Mouse (Mus musculus) heart, postnatal 14 days (tissue): ENCODE measurements at regions not wholly inside any gene's neighbourhood (a gene's known extent, or its start where the extent isn't known, plus 50 kb on each side); places are given as distances from the start of the nearest gene placed in this dataset.

Experiments used
- DNase-seq, 2 experiments: peaks; one replicate each; pipeline ENCODE4 v3.0.0; 2021 to 2022
- intact Hi-C: fragments of 180-260 bp; cut with DNase I; formaldehyde crosslinking; loops from one replicate; pipeline ENCODE4 v1.15.1; 2025

DNA sequence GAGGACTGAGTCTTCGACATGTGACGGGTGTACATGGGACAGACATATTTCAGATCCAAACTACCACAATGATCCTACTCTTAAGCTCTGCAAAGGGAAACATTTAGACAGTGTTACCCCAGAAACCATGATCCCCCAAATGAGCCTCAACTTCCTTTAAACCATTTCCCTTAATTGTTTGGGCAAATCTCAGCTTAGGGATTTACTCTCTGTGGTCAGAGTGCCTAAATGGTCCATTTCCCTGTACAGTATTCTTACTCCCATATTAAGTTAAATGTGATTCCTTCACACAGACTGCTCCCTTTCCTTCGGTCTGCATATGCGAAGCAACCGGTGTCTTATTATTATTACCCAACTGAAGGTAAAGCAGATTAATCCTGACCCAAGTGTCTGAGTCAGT lies 128.4 kb upstream of the Jun start:
- DNase-seq, result no peak
- intact Hi-C loops, result no loop called here

DNA sequence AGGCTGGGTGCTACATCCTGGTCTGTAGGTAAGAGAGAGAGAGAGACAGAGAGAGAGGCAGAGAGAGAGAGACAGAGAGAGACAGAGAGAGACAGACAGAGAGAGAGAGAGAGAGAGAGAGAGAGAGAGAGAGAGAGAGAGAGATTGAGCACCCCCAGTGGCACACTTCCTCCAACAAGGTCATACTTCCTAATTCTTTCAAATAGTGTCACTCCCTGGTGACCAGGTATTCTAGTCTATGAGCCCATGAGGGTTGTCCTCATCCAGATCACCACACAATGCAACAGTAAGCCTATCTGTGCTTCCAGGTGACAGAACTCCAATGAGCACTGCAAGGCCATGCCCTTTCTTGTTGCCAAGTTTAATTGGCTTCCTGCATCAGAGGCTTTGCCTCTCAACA lies 129.0 kb upstream of the Jun start:
- intact Hi-C loops, result no loop called here
- no peak for DNase-seq

DNA sequence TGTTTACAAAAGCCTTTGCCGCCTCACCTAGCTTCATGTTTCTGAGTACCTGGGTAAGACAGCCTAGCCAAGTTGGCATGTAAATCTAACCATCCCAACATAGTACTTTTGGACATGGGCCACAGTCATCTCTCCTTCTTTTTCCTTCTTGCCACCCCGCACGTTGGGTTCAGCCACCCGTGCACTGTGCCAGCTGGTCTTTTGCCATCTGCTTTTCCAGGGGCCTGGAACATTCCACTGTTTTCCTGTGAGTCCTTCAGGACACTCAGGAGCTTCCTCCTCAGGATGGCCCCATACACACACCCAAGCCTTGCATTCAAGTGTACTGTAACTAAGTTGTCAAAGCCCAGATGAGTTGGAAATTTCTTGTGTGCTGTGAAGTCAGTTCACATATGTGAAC lies 132.2 kb upstream of the Jun start:
- intact Hi-C loops, result no loop called here
- no peak for DNase-seq

DNA sequence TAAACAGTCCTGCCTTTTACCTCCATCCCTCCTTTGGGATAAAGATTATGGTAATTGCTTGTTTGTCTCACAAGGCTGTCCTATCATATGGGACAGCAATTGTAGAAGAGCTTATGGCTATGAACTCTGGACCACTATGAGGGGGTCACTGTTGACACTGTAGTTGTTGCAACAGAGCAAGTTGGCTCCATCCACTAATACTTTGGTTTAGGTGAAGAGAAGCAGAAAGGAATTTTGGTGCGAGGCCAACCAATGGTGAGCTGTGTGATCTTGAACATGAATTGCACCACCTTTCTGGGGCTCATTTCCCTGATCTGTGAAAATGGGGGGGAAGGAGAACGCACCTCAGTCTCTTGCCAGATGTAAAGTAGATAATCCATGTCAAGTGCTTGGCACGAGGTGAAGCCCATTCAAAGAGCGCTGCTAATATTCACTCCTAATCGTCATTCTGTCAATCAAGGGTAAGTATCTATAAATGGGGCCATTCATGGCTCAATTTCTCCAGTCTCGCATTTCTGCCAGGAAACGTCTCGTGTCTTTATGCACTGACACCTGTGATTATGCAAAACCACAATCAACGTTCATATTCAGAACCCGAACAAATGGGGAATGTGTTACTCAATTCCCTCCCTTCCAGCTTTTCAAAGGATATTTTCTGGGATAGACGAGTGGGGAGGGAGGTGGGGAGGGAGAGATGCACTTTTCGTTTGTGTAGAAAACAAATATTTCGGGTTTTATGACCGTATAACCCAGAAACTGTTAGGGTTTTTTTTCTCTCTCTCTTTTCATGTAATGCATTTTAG lies 133.3 kb upstream of the Jun start:
- DNase-seq, result no peak
- intact Hi-C loops, result no loop called here

DNA sequence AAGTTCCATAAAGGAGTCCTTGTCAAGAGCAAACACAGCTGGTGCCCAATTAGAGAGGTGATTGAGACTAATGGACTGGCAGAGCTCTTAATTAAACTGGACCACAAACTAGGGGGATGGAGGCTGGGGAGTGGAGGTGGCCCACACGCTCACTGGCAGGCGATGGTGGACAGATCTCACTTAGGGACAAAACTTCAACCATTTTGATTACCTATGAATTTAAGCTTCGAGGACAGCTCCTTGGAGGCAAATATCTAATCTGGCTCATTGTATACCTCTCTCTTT lies 133.8 kb upstream of the Jun start:
- intact Hi-C loops, result no loop called here
- no peak for DNase-seq

DNA sequence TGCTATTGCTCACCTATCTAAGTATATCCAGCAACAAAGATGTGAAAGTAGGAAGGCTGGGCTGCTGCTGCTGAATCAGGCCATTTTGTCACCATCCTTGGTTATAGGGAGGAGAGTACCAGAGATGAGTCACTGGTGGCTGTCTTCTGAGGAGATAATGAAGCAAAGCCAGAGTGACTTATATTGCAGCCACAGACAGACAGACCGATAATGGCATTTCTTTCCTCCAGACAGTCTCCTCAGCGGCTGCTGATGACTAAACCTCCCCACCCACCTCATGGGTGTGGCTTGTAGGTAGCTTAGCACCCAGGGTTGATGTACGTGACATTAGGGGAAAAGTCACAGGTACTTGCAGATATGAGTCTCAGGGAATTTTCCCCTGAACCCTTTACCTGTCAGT lies 136.1 kb upstream of the Jun start:
- intact Hi-C loops, result no loop called here
- DNase-seq, result no peak

DNA sequence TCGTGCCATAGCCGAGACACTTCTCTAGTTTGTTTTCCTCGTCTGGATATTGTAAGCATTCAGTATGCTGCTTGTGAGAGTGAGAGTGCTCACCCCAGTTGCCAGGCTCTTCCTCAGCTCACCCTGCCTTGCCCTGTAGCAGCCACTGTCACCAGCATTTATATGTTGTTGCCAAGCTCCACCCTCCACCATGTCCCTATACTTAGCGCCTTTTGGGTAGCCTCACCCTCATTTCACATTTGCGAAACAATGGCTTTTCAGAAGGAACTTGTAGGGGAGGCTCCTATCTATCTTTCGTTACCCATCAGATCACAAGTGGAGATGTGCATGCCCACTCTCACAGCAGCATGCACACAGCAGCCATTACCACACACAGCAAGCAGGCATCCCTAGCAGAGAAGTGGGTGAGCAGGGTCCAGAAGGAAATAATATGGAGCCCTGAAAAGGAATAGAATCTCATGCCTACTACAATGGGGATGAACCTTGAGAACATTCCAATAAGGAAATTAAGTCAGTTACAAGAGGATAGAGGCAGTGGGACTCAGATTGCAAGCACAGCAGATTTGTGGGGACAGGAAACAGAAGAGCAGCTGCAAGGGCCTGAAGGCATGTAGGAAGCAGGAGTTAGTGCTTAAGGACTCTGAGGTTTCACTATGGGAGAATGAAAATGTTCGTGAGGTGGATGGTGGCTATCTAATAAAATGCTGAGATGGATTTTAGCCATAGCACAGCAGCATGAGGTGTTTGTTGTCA lies 139.8 kb upstream of the Jun start:
- intact Hi-C loops, result no loop called here
- no peak for DNase-seq

DNA sequence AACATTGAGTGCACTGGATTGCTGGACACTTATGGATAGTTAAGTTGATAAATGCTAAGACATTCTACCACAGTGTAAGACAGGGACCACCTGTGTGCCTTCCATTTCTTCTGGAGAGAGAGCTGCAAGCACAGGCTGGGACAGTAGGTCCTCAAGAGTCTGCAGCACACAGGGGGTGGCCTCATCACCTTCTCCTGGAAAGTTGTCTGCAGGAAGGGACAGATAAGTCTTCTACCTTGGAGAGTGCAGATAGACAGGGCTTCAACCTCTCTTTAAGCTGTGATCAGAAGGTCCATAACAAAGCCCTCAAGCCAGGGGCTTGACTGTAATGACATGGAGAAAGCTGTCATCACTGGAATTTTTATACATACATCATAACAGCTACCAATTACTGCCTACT lies 140.5 kb upstream of the Jun start:
- intact Hi-C loops, result no loop called here
- DNase-seq, result no peak

DNA sequence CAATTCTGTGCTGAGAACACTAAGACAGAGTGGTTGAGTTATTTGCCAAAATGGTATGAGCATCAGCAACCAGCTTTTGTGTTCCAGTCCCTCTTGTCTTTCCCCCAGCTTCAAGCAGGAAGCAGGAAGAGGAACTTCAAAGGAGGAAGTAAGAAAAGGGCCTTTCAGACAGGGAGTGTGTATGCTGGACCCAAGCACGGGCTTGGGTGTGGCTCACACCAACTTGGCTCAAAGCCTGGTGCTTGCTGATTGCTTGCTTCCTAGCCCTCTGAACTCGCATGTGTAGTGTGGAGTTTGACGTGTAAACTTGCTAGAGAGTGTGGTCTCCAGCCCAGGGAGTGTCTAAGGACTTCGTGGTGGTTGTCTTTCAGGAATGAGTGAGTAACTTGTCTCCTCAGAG lies 141.0 kb upstream of the Jun start:
- intact Hi-C loops, result no loop called here
- peak; percentile 61 to 73 for DNase-seq

DNA sequence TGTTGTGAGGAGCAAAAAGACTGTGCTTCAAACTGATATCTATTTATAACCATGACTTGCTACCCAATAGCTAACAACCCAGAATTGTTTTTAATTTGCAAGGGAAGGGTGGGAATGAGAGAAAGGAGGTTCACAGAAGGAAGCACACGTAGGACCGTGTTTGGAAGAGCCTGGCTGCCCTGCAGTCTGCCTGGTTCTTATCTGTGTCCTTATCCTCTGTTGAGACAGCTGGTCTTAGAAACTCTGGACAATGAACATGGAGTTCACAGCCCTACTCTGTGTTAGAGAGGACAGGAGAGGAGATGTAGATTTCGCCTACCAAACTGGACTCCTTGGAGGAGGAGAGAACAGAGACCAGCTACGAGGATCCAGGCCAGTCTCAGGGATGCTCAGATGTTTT lies 141.5 kb upstream of the Jun start:
- intact Hi-C loops, result no loop called here
- no peak for DNase-seq

DNA sequence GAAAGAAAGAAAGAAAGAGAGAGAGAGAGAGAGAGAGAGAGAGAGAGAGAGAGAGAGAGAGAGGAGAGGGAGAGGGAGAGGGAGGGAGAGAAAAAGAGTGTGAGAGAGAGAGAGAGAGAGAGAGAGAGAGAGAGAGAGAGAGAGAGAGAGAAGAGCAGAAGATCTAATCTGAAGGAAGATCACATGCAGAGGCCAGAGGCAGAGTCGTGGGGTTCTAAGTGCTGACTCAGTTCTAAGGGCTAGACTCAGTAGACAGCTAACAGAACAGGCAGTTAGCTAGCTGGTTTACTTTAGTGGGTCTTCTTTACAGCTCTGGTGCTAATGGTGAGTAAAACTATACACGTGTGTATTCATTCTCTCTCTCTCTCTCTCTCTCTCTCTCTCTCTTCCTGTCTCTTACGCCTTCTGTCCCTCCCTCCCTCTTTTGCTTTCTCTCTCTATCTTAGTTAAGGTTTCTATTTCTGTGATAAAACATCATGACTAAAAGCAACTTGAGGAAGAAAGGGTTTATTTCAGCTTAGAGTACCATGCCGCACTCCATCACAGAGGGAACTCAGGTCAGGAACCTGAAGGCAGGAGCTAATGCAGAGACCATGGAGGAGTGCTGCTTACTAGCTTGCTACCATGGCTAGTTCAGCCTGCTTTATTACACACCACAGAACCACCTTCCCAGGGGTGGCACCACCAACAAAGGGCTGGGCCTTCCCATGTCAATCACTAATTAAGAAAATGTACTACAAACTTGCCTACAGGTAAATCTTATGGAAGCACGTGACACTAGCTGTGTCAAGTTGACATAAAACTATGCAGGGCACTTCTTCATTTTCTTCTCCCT lies 142.8 kb upstream of the Jun start:
- DNase-seq, result no peak
- intact Hi-C loops, result no loop called here

DNA sequence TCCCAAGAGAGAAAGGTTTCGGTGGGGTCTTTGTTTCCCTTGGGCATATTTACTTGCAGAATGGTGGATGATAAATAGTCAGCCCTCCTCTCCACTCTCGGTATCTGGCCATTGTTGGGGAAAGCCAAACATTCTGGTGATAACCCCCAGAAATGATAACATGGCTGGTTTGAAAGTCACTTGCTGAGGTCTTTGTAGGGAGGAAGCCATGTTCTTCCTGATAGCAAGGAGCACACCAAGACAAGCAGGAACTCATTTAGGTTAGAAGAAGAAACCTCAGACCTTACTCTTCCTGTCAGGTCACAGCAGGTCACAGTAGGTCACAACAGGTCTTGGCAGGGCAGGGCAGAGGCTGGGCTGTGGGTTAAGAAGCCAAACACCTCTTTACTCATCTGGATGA lies 144.1 kb upstream of the Jun start:
- DNase-seq, result no peak
- intact Hi-C loops, result no loop called here

DNA sequence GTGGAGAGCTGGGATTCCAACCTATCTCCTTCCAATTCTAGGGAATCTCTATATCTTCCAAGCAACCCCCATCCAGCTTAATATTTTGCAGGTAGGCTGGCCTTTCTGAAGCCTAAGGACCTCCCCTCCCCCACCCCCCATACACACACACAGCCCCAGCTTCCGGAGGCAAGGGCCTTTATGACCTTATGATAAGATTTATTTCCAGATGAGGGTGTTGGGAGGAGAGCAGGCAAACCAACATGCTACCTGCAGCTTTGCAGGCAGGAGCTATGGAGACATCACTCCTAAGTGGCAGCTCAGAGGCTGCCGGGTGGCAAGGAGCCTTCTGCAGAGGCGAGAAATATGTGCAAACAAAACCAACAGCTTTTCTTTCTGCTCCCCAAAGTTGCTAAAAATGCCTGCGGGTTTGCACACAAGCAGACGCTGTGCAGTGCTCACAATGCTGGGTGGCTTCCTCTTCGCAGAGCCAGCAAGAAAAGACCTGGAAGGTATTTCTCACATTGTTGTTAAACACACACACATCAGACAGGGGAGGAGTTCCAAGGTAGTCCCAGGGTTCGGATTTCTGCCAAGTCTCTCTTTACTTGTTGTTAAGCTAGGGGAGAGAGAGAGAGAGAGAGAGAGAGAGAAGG lies 145.2 kb upstream of the Jun start:
- no peak for DNase-seq
- intact Hi-C loops, result no loop called here

DNA sequence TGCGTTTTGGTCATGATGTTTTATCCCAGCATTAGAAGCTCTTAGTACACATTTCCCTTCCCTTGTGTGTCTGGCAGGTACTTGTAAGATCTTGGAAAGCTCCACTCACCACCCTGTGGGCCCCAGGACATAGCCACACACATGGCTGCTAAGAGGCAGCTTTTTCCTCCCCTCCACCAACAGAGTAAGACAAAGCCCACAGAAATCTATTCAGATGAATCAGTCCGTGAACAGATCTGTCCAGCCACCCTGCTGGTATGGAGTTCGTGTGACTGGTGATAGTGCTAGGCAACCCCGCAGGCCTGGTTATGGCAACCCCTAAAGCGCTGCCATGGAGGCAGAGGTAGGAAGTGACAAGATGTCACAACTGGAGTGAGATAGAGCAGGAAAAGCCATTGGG lies 147.4 kb upstream of the Jun start:
- intact Hi-C loops, result no loop called here
- no peak for DNase-seq

DNA sequence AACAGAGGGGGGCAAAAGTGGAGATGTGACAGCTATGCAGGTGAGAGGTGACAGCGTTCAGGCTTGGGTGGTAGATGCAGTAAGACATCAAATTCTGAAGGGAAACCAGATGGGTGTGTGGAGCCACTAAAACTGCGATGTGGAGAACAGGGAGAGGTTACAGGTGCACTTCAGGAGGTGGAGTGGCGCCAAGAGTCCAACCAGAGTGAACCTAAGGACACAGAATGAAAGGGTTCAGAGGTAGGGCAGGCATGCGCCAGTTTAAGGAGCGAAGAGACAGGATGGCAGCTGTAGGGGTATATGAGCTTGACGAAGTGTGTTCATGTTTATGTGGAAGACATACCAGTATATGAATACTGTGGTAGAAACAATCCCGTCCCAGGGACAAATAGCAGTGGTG lies 148.1 kb upstream of the Jun start:
- no peak for DNase-seq
- intact Hi-C loops, result no loop called here

DNA sequence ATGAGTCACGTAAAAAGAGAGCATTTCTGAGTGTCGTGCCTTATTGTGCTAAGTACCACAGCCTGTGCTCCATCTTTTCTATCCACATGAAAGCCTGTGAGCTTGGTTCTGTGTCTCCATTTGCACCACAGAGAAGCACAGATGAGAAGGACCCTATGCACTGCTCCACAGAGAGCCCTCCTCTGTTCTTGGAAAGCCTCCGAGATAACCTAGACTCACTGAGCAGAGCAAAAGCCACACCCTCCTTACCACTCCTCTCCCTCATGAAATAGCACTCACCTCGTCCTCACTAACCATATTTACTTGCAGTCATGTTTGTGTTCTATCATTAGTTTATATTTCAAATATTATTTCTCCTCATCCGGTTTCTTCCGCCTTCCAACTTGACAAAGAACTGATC lies 150.5 kb upstream of the Jun start:
- intact Hi-C loops, result no loop called here

DNA sequence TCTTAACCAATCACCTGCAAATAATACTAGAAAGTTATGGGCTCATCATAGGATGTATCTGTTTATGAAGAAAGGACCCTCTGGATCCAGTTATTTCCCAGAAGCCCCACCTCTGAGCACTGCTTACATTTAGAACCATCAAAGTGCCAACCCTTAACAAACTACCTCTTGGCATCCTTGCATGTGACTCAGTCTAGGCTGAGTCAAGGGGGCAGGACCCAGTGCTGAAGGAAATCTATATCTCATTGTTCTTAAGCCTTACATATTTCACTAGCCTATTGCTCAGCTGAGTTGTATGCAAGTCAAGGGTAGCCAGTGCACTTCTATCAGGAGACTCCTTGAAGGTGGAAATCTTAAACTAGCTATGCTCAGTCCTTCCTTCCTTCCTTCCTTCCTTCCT lies 151.6 kb upstream of the Jun start:
- no peak for DNase-seq
- intact Hi-C loops, result no loop called here

More for the DNA sequence above, 150.5 kb upstream of the Jun start:
- DNase-seq, result no peak

DNA sequence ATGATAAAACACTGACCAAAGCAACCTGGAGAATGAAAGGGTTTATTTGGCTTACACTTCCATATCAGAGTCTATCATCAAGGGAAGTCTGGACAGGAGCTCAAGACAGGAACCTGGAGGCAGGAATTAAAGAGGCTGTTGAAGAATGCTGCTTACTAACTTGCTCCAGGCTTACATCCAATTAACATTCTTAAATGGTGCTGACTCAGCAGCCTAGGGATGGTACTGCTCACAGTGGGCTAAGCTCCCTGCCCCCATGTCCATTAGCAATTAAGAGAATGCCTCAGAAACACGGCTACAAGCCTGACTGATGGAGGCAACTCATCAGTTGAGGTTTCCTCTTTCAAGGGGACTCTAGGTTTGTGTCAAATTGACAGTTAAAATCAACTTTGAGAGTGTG lies 153.3 kb upstream of the Jun start:
- intact Hi-C loops, result no loop called here
- no peak for DNase-seq

DNA sequence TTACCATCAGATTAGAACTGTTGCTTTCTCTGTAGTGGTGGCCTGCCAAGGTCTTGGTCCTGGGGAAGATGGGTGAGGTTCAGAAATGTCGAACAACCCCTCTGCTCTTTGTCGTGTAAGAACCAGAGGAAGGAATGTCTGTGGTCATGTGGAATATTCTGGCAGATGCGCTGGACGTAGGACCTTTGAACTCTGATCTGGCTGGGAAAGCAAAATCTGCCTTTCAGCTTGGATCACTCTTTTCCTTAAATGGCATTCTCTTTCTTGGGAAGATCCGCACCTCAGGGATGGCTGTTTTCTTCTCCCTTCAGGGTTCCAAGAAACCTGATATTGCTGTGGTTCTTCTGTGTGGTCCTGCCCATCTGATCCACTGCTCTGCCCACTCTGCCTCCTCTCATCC lies 155.8 kb upstream of the Jun start:
- no peak for DNase-seq
- intact Hi-C loops, result no loop called here

DNA sequence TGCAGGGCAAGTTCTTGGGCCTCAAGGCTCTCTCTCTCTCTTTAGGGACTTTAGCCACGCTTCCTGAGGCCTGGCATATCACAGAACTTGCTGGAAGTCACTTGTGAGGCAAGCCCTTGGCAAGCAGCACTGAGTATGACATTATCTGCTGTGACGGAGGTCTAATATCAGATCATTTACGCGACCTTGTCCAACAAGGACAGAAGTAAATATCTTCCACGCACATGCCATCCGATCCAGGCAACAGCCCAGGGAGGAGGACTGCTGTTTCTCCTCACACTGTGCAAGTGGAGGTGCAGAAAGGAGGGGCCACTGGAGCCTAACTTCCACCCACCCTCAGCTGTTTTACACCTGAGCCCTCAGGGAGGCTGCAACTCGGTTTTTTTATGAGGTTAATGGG lies 156.8 kb upstream of the Jun start:
- intact Hi-C loops, result no loop called here
- no peak for DNase-seq
